27 mouse cellular contexts compared by ENCODE assay signal in the genomic region with DNA sequence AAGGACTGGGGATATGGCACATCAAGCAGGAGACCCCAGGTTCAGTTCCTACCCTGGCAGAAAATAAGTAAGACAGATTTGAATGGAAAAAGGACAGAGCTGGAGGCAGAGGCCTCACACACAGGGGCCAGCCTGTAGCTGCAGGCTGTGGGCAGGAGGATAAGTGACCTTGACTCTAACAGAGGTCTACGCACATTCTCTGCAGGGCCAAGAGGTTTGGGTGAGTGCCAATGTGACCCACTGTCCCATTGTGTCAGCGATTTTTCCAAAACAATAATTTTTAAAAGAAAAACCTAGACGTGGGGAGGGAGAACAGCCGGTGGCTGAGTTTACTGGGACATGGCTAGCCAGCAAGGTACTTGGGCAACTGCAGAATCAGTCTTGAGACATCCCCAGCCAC. TPM values are rescaled to one million over a fixed set of nuclear protein-coding genes. Genes with fewer than 3 reads are reported as not detected.
DNase-seq lines count a peak whose midpoint lies in the region; ATAC-seq and TF ChIP-seq lines count a peak whose summit lies in the region.
"Had no signal": no experiment of that assay in that cellular context is flagged by ENCODE, and none has a peak within 500 bp of the region (broad histone marks: within the 10 kb centered on the region; RNA-seq: fewer than 3 reads in every experiment).

No protein-coding gene starts in this region.

- no peaks in the 10 kb centered on the region for H3K36me3 ChIP-seq in heart, embryonic 11.5 days (ENCODE audit: control insufficient read depth, insufficient read depth, low read length)
- H3K36me3 ChIP-seq in heart, embryonic 16.5 days (ENCODE audit: control insufficient read depth, insufficient read depth), result no peaks in the 10 kb centered on the region
- H3K36me3 ChIP-seq in liver, adult 2 months (ENCODE audit: control insufficient read depth, insufficient read depth, low read length), result no peaks in the 10 kb centered on the region
- peaks cover 36% of the 10 kb centered on the region for H3K36me3 ChIP-seq in liver, embryonic 12.5 days
- H3K36me3 ChIP-seq: embryonic facial prominence, embryonic 13.5 days; forebrain, embryonic 15.5 days; kidney, embryonic 15.5 days; midbrain, embryonic 12.5 days; neural tube, embryonic 12.5 days had no signal

- no peaks in the 10 kb centered on the region for H3K9me3 ChIP-seq in heart, embryonic 11.5 days (replicated peaks; ENCODE audit: control insufficient read depth, low read length)
- H3K9me3 ChIP-seq in heart, embryonic 16.5 days (replicated peaks; ENCODE audit: control insufficient read depth, low read length), result no peaks in the 10 kb centered on the region
- H3K9me3 ChIP-seq in liver, embryonic 12.5 days (replicated peaks), result no peaks in the 10 kb centered on the region
- H3K9me3 ChIP-seq: embryonic facial prominence, embryonic 13.5 days; forebrain, embryonic 10.5 days; forebrain, embryonic 15.5 days; kidney, embryonic 15.5 days; midbrain, embryonic 12.5 days; neural tube, embryonic 12.5 days had no signal

- DNase-seq in adrenal gland, postnatal 14 days, result peak; percentile 64
- no peak for DNase-seq in adrenal gland, postnatal 4 days (ENCODE audit: low spot score in 2 of 2)
- DNase-seq in heart, postnatal 10 days, result no peak
- no peak for DNase-seq in heart, postnatal 36 days
- peak; percentile 59 for DNase-seq in liver, adult 2 months (ENCODE audit: extremely low read depth, low read depth, low spot score)
- DNase-seq: cerebellum, adult 18-20 months; kidney, adult 18-20 months; liver; lung, adult 18-20 months; lung, postnatal 4 days; spleen, adult 18-20 months; thymus, adult 2 months; thymus, postnatal 36 days had no signal

- no peaks in the 10 kb centered on the region for H3K27me3 ChIP-seq in heart, embryonic 11.5 days (ENCODE audit: control insufficient read depth, insufficient read depth, low read length)
- H3K27me3 ChIP-seq in heart, embryonic 16.5 days (ENCODE audit: control insufficient read depth, insufficient read depth, low read length), result no peaks in the 10 kb centered on the region
- H3K27me3 ChIP-seq in liver, adult 2 months (ENCODE audit: control insufficient read depth, insufficient read depth, low read length), result no peaks in the 10 kb centered on the region
- no peaks in the 10 kb centered on the region for H3K27me3 ChIP-seq in liver, embryonic 12.5 days (replicated peaks)
- H3K27me3 ChIP-seq: embryonic facial prominence, embryonic 13.5 days; forebrain, embryonic 15.5 days; kidney, embryonic 15.5 days; megakaryocyte, embryonic 14.5 days; midbrain, embryonic 12.5 days; neural tube, embryonic 12.5 days; Patski had no signal

- TF ChIP-seq POLR2A in liver, adult 2 months (IDR thresholded peaks at IDR 0.05; ENCODE audit: extremely low read depth, insufficient read depth, low read length), result no peak

- WGBS in heart, embryonic 11.5 days (ENCODE audit: insufficient replicate concordance), result 76% methylated on average over 4 of the region's 4 CpGs
- 50% methylated on average over 4 of the region's 4 CpGs for WGBS in heart, embryonic 16.5 days
- 20% methylated on average over 4 of the region's 4 CpGs for WGBS in liver, adult 2 months
- WGBS in liver, embryonic 12.5 days (ENCODE audit: insufficient replicate concordance), result 92% methylated on average over 4 of the region's 4 CpGs

- no peak for ATAC-seq in heart, embryonic 11.5 days (replicated peaks; ENCODE audit: insufficient number of reproducible peaks, low FRiP score, low TSS enrichment)
- no peak for ATAC-seq in heart, embryonic 16.5 days (replicated peaks; ENCODE audit: extremely low read depth, insufficient read depth, low FRiP score)
- ATAC-seq in liver, embryonic 12.5 days, result no peak
- ATAC-seq: forebrain, embryonic 15.5 days; hindbrain, embryonic 16.5 days; lung, postnatal 0 days; Patski had no signal

- H3K4me2 ChIP-seq in heart, embryonic 11.5 days, result no peak overlapping the region
- no peak overlapping the region for H3K4me2 ChIP-seq in heart, embryonic 16.5 days (ENCODE audit: low read depth, low read length)
- no peak overlapping the region for H3K4me2 ChIP-seq in liver, embryonic 12.5 days
- H3K4me2 ChIP-seq: embryonic facial prominence, embryonic 13.5 days; forebrain, embryonic 15.5 days; kidney, embryonic 15.5 days; midbrain, embryonic 12.5 days; neural tube, embryonic 12.5 days had no signal

- no peak for TF ChIP-seq CTCF in liver, adult 2 months (IDR thresholded peaks at IDR 0.05; ENCODE audit: low read depth, low read length)

- H3K9ac ChIP-seq in heart, embryonic 11.5 days (ENCODE audit: low read depth, low read length), result no peak overlapping the region
- no peak overlapping the region for H3K9ac ChIP-seq in heart, embryonic 16.5 days (ENCODE audit: low read length)
- no peak overlapping the region for H3K9ac ChIP-seq in liver, adult 2 months (ENCODE audit: low read depth, low read length)
- H3K9ac ChIP-seq in liver, embryonic 12.5 days, result no peak overlapping the region
- H3K9ac ChIP-seq: embryonic facial prominence, embryonic 13.5 days; forebrain, embryonic 15.5 days; kidney, embryonic 15.5 days; midbrain, embryonic 12.5 days; neural tube, embryonic 12.5 days had no signal

- peaks cover 26% of the 10 kb centered on the region; the same call in 1 of the 2 replicates for H3K79me2 ChIP-seq in liver, adult 2 months (ENCODE audit: control insufficient read depth, insufficient read depth, low read length)

- H3K4me1 ChIP-seq in heart, embryonic 11.5 days (ENCODE audit: control insufficient read depth, insufficient read depth, low read length), result peaks cover 31% of the 10 kb centered on the region
- peaks cover 11% of the 10 kb centered on the region for H3K4me1 ChIP-seq in heart, embryonic 16.5 days (ENCODE audit: control insufficient read depth, insufficient read depth, low read length)
- peaks cover 56% of the 10 kb centered on the region for H3K4me1 ChIP-seq in liver, adult 2 months (ENCODE audit: control insufficient read depth, insufficient read depth, low read length)
- peaks cover 60% of the 10 kb centered on the region for H3K4me1 ChIP-seq in liver, embryonic 12.5 days
- H3K4me1 ChIP-seq: midbrain, embryonic 12.5 days; neural tube, embryonic 12.5 days had no signal

- 0 out of 2 replicates have a peak overlapping the region, but pooled peaks have one; percentile 19 for H3K27ac ChIP-seq in heart, embryonic 11.5 days (ENCODE audit: low read depth, low read length)
- H3K27ac ChIP-seq in heart, embryonic 16.5 days (ENCODE audit: low read length), result peak overlapping the region; percentile 56
- peak overlapping the region; percentile 36 for H3K27ac ChIP-seq in liver, adult 2 months (replicated peaks; ENCODE audit: insufficient read depth, low read depth, low read length)
- H3K27ac ChIP-seq in liver, embryonic 12.5 days, result no peak overlapping the region
- H3K27ac ChIP-seq: embryonic facial prominence, embryonic 13.5 days; forebrain, embryonic 10.5 days; forebrain, embryonic 15.5 days; kidney, embryonic 15.5 days; midbrain, embryonic 12.5 days; neural tube, embryonic 12.5 days had no signal

- intact Hi-C loops in heart, postnatal 10 days (cut with DNase I), result no loop called here
- intact Hi-C loops in heart, postnatal 36 days (cut with DNase I), result no loop called here

- no peak overlapping the region for H3K4me3 ChIP-seq in heart, embryonic 11.5 days (ENCODE audit: low read depth, low read length)
- no peak overlapping the region for H3K4me3 ChIP-seq in heart, embryonic 16.5 days (ENCODE audit: low read length)
- H3K4me3 ChIP-seq in liver, adult 2 months (ENCODE audit: insufficient read depth, low read depth, low read length), result no peak overlapping the region
- no peak overlapping the region for H3K4me3 ChIP-seq in liver, embryonic 12.5 days
- H3K4me3 ChIP-seq: embryonic facial prominence, embryonic 13.5 days; forebrain, embryonic 10.5 days; forebrain, embryonic 15.5 days; kidney, embryonic 15.5 days; megakaryocyte, embryonic 14.5 days; midbrain, embryonic 12.5 days; myocyte; neural tube, embryonic 12.5 days had no signal

RNA-seq across cellular contexts. Expression of a gene that starts 15.6 kb away (rescaled TPM):
- 1,757 and 2,166 TPM in 2 replicates for total RNA-seq in adrenal gland, postnatal 14 days (2021)
- total RNA-seq in adrenal gland, postnatal 4 days (2021), result 100 to 1,000 TPM; 582 to 655 TPM
- polyA plus RNA-seq in heart, embryonic 11.5 days (2014; fragmentation: Nextera tagmentation; extraction: Ambion mirVana), result 57.1 and 67.0 TPM in 2 replicates
- total RNA-seq in heart, postnatal 10 days (2021), result 10 to 100 TPM; 62.6 to 73.8 TPM
- polyA plus RNA-seq in heart, embryonic 16.5 days (2015; fragmentation: Nextera tagmentation; extraction: Ambion mirVana), result 72.9 and 75.5 TPM in 2 replicates
- total RNA-seq in heart, postnatal 36 days (2021), result 10 to 100 TPM; 35.4 to 44.4 TPM
- 72.4 and 108 TPM in 2 replicates for total RNA-seq in liver, adult 2 months (2014; rRNA removed)
- polyA plus RNA-seq in liver, adult 2 months (2012; rRNA removed), result 189 and 223 TPM in 2 replicates
- polyA plus RNA-seq in liver, embryonic 12.5 days (2016; fragmentation: Nextera tagmentation; extraction: Ambion mirVana), result 87.1 and 88.8 TPM in 2 replicates

Comparison
In these comparisons a context has a peak if more than half of its experiments do, and no peak if none do; other contexts are left out.
1. DNase-seq: peak in adrenal gland, postnatal 14 days (single experiment) and liver, adult 2 months (single experiment); none in adrenal gland, postnatal 4 days (0 of 2), heart, postnatal 10 days (0 of 2) and heart, postnatal 36 days (0 of 2).